Mouse (Mus musculus): Measurements from ENCODE around the gene Coa3.

Gene Coa3

DNA sequence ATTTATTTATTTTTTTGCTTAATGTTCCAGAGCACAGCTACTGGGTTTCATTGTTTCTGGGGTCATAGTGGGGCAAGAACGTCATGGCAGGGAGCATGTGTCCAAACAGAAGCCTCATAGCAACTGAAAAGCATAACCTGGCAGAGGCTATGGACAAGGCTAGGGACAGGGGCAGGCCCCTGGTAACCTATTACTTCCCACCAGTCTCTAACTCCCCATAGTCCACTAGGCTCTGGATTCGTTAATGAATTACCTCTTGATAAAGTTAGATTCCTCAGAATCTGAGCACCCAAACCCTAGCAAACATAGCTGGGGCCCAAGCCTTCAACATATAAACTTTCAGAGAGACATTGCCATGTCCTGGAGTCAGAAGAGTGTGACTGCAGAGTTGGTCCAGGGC, 27.9 kb downstream of the Coa3 start:
- DNase-seq (ENCODE audit: low spot score), result no peak

DNA sequence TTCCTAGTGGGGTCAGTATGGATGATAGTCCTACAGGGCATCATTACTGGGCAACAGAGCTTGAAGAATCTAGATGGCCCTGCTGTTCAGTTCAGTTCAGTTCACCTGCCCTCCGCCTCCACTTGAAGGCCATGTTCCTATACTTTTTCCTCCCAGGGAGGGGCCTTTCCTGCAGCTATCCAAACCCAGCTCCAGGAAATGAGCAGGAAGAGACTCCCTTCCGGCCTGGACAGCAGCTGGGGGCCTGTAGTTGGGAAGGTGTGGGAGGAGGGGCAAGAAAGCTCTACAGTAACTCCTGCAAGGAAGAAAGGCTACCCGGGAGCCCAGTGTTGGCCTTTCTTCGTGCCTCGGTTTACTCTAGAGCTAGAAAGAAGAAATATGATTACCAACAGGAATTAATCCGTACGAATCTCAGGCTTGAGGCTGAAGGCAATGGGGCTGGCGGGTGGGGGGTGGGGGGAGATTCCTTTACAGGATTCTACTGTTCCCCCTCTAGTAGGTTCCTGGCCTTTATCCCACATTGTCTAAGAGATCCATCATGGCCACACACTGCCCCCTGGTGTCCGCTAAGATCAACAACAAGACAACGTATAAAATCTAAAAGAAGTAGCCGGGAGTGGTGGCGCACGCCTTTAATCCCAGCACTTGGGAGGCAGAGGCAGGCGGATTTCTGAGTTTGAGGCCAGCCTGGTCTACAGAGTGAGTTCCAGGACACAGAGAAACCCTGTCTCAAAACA, 30.5 kb downstream of the Coa3 start:
- no peak for DNase-seq (ENCODE audit: low spot score)

DNA sequence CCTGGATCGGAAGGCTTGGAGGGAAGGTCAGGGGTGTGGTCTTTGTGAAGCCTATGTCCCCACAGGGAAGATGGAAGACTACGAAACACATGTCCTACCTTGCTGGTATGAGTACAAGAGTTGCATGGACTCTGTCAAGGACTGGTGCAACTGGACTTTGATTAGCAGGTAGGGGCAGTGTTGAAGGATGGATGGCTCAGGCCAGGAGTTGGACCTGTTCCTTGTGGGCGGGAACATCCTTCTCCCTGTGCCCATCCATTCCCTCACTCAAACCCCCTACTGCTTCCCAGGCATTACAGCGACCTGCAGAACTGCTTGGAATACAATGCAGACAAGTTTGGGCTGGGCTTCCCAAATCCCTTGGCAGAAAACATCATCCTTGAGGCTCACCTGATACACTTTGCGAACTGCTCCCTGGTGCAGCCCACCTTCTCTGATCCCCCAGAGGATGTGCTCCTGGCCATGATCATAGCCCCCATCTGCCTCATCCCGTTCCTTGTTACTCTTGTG, 31.3 kb downstream of the Coa3 start:
- no peak for DNase-seq (ENCODE audit: low spot score)

DNA sequence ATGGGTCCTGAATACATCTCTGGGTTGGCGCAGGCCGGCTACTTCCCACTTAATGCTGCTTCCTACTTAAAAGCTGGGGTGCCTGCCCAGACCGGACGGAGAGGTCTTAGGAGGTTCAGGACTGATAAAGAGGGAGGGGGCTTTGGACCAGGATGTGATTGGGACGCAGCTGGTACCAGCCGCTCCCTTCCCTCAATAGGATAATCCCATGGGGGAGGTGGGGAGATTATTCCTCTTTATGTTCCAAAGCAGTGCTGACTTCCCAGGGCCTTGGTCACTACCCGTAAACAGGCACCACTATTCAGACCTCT, 32.3 kb downstream of the Coa3 start:
- no peak for DNase-seq (ENCODE audit: low spot score)

DNA sequence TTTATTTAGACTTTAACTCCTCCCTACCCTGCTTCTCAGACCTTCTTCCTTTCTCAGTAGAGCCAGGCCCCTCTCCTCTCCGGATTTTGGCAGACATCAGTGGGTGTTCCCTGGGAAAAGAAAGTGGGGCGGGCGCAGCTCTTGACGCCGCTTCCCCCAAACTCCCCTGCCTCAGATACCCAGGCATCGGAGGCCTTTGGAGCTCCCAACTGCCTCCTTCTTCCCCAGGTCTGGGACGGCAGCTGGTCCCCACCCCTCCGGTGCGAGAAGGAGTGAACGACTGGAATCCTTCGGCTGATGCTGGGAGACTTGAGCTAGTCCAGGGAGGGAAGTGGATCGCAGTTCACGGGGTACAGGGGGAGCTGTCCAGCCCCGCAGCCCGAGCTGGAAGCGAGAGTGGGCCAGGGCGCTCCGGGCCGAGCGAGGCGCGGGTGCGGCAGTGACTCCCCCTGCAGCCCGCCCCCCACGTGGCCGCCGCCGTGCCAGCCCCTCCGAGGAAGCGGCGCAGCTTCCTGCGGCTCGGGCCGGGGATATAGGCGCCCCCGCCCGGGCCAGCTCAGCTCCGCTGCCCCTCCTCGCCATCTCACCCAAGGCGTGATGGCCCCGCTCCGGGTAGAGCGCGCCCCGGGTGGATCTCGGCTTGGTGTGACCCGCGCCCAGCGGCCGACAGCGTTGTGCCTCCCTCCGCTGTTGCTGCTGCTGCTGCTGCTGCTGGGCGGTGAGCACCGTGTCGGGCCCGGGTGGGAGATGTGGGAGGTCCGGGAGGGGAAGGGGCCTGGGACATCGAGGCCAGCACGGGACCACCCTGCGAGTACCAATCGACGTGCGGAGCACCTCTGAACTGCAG, 32.8 kb downstream of the Coa3 start, which contains the start of gene Ramp2:
TSS of gene Ramp2 (plus strand) at position 174 of the 847 bp plus-strand sequence.
- no peak for DNase-seq (ENCODE audit: low spot score)

DNA sequence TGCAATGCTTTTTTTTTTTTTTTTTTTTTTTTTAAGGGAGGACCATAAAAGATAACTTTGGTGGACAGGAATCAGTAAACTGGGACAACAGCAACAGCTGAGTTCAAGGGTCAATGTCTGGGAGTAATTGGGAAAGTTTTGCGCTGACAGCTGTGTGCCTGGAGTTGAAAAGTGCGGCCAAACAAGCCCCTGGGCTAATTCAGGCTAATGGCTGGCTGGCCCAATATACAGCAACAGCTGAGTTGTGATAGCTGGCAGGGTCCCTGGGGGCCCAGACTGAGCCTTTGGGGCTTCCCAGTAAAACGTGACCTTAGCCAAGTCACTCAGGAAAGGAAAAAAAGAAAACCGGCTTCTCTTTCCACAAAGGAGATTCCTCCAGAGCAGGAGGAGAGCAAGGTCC, 33.8 kb downstream of the Coa3 start:
- DNase-seq (ENCODE audit: low spot score), result no peak

DNA sequence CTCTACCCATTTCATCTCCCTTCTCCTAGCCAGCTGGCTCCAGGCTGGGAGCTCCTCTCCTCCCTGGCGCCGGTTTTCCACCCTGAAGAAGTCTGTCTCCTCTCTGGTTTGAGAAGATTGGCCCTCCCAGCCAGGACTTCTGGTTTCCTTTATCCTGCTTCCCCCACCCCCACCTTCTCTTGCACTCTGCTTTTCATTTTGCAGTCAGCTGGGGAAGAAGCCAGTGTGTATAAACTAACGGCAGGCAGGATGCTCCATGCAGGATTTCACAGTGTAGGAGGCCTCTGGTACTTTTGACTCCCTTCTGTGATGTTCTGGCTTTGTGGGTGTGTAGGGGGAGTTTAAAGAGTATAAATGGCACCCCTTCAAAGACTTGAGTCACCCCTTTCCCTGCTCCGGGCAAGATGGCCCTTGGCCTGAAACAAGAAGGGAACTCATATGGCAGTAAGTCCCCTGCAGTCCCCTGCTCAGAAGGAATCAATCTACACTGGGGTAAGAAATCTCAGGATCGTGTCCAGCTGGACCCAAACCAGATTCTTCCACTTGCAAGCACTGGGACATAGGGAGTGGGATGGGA, 40.8 kb downstream of the Coa3 start:
- DNase-seq (ENCODE audit: low spot score), result no peak

DNA sequence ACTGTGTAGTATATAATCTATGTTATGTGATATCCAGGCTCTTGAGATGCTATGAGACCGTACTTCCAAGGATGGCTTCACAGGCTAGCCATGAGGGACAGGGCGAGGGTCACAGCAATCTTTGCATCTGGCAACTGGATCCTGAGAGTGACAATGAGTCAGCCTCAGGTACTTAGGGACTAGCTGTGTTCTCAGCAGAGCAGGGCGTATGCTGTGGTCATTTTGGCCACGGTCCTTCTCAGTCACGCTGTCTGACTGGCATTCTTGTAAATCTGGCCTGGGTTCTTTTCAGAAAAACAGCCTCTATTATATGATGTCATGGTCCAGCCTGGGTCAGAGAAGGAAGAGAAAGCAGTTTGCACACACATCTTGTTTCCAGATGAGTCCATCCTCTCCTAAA, 42.1 kb downstream of the Coa3 start:
- no peak for DNase-seq (ENCODE audit: low spot score)

DNA sequence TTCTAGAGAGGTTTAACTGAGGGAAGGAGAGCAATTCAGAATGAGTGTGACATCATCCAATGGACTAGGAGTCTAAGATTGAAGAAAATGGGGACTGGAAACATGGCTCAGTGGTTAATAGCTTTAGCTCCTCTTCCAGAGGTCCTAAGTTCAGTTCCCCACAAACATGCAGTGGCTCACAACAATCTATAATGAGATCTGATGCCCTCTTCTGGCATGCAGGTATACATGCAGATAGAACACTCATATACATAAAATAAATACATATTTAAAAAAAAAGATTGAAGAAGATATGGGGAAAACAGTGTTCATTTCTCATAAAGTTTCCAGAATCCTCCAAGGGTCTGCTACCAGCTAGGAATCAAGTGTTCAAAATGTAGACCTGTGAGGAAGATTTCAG, 43.5 kb downstream of the Coa3 start:
- no peak for DNase-seq (ENCODE audit: low spot score)

DNA sequence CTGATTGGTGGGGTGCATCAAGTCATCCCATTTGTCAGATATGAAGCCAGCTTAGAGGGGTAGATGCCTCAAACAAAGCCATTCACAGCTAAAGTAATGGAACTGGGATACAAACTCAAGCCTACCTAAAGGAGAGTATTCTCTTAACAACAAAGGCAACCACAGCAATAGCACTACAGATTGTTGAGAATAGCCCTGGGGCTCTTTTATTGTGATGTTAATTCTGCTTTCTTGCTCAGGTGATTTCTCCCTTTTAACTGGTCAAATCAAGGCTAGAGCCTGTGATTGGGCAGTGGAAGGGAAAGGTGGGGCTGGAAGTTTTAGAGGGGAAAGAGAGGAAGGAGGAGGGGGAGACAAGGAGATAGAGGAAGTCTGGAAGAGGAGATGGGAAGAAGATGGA, 44.8 kb downstream of the Coa3 start:
- no peak for DNase-seq (ENCODE audit: low spot score)

DNA sequence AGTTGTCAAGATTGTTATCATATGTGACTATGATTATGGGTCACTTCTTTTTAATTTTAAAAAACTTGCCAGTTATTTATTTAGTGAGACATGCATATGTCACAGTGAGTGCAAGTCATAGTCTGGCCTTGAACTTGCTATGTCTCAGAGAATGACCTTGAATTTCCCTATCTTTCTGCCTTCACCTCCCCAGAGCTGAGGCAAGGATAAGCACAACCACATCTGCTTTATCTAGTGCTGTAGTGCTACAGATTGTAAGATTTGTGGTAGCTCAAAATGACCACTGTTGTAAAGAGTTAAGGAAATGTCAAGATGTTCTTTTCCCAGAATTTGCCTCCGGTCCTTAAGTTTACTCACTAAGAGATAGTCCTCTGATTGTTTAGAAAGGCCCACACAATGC, 45.7 kb downstream of the Coa3 start:
- no peak for DNase-seq (ENCODE audit: low spot score)

DNA sequence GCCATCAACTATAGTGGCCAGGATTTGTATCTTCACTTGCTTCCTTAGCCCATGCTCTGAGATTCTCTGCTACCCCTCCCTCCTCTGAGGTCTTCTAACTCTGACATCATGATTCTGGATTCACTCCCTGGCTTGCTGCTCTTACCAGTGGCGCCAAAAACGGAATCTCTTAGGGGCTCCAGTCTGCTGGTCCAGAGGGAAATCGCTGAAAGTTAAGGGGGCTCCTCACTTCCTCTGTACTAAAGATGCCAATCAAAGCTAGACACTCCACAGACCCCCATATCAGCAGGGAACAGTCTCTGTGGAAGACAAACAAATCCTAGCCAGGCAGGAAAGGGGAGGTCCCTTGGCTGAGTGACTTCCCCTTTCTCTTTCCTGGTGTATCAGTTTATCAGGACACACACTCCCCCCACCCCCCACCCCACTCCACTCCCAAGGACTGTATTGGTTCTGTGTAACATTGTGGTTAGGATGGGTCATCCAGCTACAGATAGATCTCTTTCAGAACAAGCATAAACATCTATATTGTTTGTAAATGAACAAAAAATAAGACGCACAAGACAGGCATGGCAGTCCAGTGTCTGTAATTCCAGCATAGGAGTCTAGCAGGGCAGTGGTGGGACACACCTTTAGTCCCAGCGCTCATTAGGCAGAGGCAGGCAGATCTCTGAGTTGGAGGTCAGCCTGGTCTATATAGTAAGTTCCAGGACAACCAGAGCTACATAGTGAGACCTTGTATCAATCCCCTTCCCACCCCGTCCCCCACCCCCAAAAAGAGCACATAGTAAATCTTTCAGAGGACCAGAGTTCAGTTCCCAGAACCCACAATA, 46.7 kb downstream of the Coa3 start:
- DNase-seq (ENCODE audit: low spot score), result no peak

DNA sequence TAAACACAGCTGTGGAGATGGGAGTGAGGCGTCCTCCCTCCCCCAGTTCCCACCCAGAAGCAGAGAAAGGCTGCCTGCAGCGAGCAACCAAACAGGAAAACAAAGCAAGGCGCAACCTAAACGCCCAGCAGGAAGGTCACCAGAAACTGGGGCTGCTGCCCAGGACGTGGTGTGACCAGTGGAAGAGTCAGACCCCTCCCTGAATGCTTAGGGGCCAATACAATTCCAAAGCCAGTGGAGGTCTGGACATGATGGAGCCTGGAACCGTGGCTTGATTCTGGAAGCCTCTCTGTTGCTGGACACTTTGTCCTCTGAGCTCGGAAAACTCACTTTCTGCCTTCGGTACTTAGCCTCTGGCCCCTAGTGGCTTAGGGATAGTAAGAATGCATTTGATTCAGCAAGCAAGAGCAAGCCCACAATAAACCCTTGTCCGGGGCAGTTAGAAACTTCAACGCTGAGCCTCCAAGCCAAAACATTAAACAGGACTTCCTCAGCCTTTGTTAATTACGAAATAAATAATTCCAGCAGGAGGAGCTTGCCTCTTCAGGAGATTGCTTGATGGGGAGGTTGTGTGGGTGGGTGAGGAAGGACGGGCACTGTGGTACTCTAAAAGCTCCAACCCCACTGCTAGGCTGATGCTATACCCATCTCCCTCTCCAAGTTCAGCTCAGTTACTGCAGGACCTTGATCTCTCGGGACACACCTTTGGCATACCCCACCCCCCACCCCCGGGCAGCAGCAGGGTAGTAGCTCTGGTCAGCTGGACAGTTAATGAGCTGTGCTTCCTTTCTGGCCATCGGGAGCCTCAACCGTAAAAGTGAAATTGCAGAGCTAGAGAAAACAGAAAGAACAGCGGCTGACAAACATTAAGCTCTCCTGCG, 47.7 kb downstream of the Coa3 start:
- DNase-seq (ENCODE audit: low spot score), result peak; percentile 52

DNA sequence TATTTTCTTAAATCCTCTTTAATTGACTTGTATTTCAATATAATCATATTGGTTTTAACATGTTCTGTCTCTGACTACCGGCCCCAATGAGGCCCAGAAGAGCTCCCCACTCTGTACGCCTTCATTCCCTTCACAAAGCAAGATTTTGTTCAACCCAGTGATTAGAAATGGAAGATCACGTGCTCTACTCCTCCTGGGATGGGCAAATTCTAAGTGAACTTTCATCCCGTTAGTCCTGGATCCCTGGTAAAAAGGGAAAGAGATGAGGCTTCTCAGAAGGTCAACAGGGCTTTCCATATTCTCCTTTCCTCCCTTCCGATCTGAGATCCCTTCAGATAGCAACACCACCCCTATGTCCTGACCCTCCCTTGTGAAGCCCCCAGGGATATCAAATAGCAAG, 48.4 kb downstream of the Coa3 start:
- DNase-seq (ENCODE audit: low spot score), result no peak

DNA sequence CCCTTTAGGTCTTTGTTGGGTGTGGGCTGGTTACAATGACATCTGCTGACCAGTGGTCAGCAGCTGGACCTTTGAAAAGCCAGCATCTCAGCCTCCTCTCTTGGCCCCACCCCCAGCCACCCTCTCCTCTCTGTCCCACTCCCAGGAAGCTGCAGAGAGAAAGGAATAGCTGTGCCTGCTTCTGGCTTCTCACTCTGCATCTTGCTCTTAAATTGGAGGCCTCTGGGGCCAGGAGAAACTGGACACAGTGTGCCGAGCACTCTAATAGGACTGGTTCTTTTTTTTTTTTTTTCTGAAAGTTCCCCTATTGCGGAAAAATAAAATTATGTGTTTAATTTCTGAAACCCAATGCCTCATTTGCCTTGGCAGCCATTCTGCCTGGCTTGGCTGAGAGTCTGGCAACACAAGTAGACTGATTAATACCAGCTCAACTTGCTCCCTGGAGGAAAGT, 48.8 kb downstream of the Coa3 start:
- no peak for DNase-seq (ENCODE audit: low spot score)

DNA sequence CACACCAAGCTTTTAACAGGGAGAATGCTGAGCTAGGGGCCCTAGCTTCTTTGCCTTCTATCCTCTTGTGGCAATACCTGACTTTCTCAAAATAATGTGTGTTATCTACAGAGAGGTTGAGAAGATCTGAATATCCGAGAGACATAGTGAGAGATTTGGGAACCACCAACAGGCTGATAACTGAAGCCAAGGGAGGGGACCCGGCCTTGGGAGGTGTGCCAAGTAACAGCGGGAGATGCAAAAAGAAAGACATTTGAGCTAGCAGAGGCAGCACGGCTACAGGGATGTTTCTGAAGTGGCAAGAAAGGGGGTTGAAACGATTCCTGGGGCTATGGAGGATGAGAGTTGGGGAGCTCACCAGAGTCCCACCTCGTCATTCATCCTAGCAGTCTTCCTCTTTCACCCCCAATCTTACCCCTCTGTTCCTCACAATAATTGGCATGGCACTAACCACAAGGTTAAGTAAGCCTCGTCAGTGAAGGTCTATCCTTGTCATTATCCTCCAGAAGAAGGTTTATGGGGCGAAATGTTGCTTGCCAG, 49.5 kb downstream of the Coa3 start:
- peak; percentile 73 for DNase-seq (ENCODE audit: low spot score)

Data from ovary, adult 18-20 months (tissue).